Mouse (Mus musculus) megakaryocyte, embryonic 14.5 days (primary cell): Measurements from ENCODE around the gene Lrrtm4.

Experiments used
- FLI1 ChIP-seq: IDR thresholded peaks from 2 replicates; pipeline ENCODE4 v1.6.1; 2012; ENCODE audit warnings: low read length, inconsistent platforms, mixed read lengths
- GATA1 ChIP-seq: IDR thresholded peaks from 3 replicates; pipeline ENCODE4 v1.6.1; 2012; ENCODE audit warnings: mixed read lengths, low read length, inconsistent platforms, borderline replicate concordance

DNA sequence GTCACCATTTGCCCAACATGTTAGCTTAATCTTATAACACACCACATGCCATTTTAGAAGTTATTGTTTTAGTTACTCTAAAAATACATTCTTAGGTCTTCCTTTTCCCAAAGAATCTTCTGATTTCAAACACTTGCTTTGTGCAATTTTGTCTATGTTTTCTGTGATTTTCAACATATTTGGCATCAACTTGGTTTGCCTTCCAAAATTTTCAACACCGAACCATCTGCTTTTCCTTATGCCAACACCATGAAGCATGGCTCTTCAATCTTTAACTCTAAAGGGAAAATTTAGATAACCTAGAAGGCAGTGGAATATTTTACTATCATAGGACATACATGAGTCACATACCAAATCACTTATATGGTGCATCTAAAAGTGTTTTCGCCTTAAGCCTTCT is 59.3 kb downstream of the Lrrtm4 start:
- TF ChIP-seq GATA1 = no peak
- TF ChIP-seq FLI1 = no peak
